13 mouse cellular contexts compared by ENCODE assay signal in genomic region chr10:25365708-25366107, GRCm38 (mm10).
"Had no signal": no experiment of that assay in that cellular context is flagged by ENCODE, and none has a peak within 500 bp of the region (broad histone marks: within the 10 kb centered on the region; RNA-seq: fewer than 3 reads in every experiment).

No protein-coding gene starts in this region.

- DNase-seq: kidney, adult 18-20 months; kidney, postnatal 10 days; kidney, postnatal 4 days; layer of hippocampus, postnatal 36 days; left cerebral cortex, postnatal 4 days; lung, adult 18-20 months; right cerebral cortex, postnatal 14 days; thymus, adult 2 months; thymus, postnatal 25 days had no signal

- H3K36me3 ChIP-seq: limb, embryonic 15.5 days; midbrain, embryonic 12.5 days; stomach, embryonic 15.5 days had no signal

- ATAC-seq: midbrain, embryonic 16.5 days had no signal

- H3K4me3 ChIP-seq: limb, embryonic 15.5 days; midbrain, embryonic 12.5 days; stomach, embryonic 15.5 days had no signal

- H3K27ac ChIP-seq: limb, embryonic 15.5 days; midbrain, embryonic 12.5 days; stomach, embryonic 15.5 days had no signal

- H3K9ac ChIP-seq: limb, embryonic 15.5 days; midbrain, embryonic 12.5 days; stomach, embryonic 15.5 days had no signal

- H3K27me3 ChIP-seq: limb, embryonic 15.5 days; midbrain, embryonic 12.5 days; stomach, embryonic 15.5 days had no signal

- H3K9me3 ChIP-seq: limb, embryonic 15.5 days; midbrain, embryonic 12.5 days; stomach, embryonic 15.5 days had no signal

- H3K4me2 ChIP-seq: limb, embryonic 15.5 days; midbrain, embryonic 12.5 days; stomach, embryonic 15.5 days had no signal
